20 mouse cellular contexts compared by ENCODE assay signal in genomic region chr15:78809739-78810138, GRCm38 (mm10). TPM values are rescaled to one million over a fixed set of nuclear protein-coding genes. Genes with fewer than 3 reads are reported as not detected.
"Had no signal": no experiment of that assay in that cellular context is flagged by ENCODE, and none has a peak within 500 bp of the region (broad histone marks: within the 10 kb centered on the region; RNA-seq: fewer than 3 reads in every experiment).

No protein-coding gene starts in this region.

- DNase-seq: kidney, adult 2 months; kidney, postnatal 14 days; liver, embryonic 13.5 days; lung, adult 2 months; retina, postnatal 1 day; right cerebral cortex, postnatal 4 days; spleen, adult 18-20 months; thymus, adult 18-20 months had no signal

- H3K9me3 ChIP-seq: intestine, embryonic 15.5 days; kidney, embryonic 15.5 days; limb, embryonic 15.5 days; liver, embryonic 13.5 days; midbrain, embryonic 12.5 days; neural tube, embryonic 12.5 days had no signal

- H3K4me2 ChIP-seq: intestine, embryonic 15.5 days; kidney, embryonic 15.5 days; limb, embryonic 15.5 days; liver, embryonic 13.5 days; midbrain, embryonic 12.5 days; neural tube, embryonic 12.5 days had no signal

- H3K36me3 ChIP-seq: intestine, embryonic 15.5 days; kidney, embryonic 15.5 days; limb, embryonic 15.5 days; liver, embryonic 13.5 days; midbrain, embryonic 12.5 days; neural tube, embryonic 12.5 days had no signal

- H3K4me1 ChIP-seq: liver, embryonic 13.5 days; midbrain, embryonic 12.5 days; neural tube, embryonic 12.5 days had no signal

- H3K4me3 ChIP-seq: intestine, embryonic 15.5 days; kidney, embryonic 15.5 days; limb, embryonic 15.5 days; liver, embryonic 13.5 days; midbrain, embryonic 12.5 days; neural tube, embryonic 12.5 days had no signal

- H3K9ac ChIP-seq: intestine, embryonic 15.5 days; kidney, embryonic 15.5 days; limb, embryonic 15.5 days; liver, embryonic 13.5 days; midbrain, embryonic 12.5 days; neural tube, embryonic 12.5 days had no signal

- H3K27me3 ChIP-seq: intestine, embryonic 15.5 days had no signal

- ATAC-seq: intestine, embryonic 15.5 days; midbrain, embryonic 16.5 days had no signal

- H3K27ac ChIP-seq: intestine, embryonic 15.5 days; kidney, embryonic 15.5 days; limb, embryonic 15.5 days; liver, embryonic 13.5 days; midbrain, embryonic 12.5 days; neural tube, embryonic 12.5 days had no signal

RNA-seq across cellular contexts. Expression of gene Card10, which starts 6.9 kb away (rescaled TPM):
- total RNA-seq: megakaryocyte-erythroid progenitor cell, adult 5-6 weeks had no signal

RNA-seq across cellular contexts. Expression of gene Cdc42ep1, which starts 32.7 kb away (rescaled TPM):
- total RNA-seq: megakaryocyte-erythroid progenitor cell, adult 5-6 weeks had no signal

RNA-seq across cellular contexts. Expression of gene Lgals2, which starts 45.6 kb away (rescaled TPM):
- total RNA-seq: layer of hippocampus, adult 8-10 months; layer of hippocampus, postnatal 14 days; left cerebral cortex, adult 18-20 months; left cerebral cortex, postnatal 14 days; megakaryocyte-erythroid progenitor cell, adult 5-6 weeks had no signal
- polyA plus RNA-seq: limb, embryonic 11.5 days; midbrain, embryonic 12.5 days; midbrain, embryonic 16.5 days; neural tube, embryonic 12.5 days had no signal
